ENCODE assay signal across 8 mouse cellular contexts in genomic region chr19:6830556-6831316, GRCm38 (mm10). TPM values are rescaled to one million over a fixed set of nuclear protein-coding genes. Genes with fewer than 3 reads are reported as not detected.
DNase-seq lines count a peak whose midpoint lies in the region; ATAC-seq and TF ChIP-seq lines count a peak whose summit lies in the region.

No protein-coding gene starts in this region.

- peaks cover 14% of the 10 kb centered on the region; the same call in 1 of the 2 replicates for H3K4me1 ChIP-seq in intestine, embryonic 15.5 days (replicated peaks)
- peaks cover 9% of the 10 kb centered on the region; the same call in 1 of the 2 replicates for H3K4me1 ChIP-seq in intestine, embryonic 16.5 days (ENCODE audit: control insufficient read depth, insufficient read depth, low read length)
- no peaks in the 10 kb centered on the region for H3K4me1 ChIP-seq in cortical plate, adult 2 months (ENCODE audit: control insufficient read depth, insufficient read depth, low read length)
- peaks cover 21% of the 10 kb centered on the region for H3K4me1 ChIP-seq in forebrain, embryonic 16.5 days (replicated peaks; ENCODE audit: control insufficient read depth, insufficient read depth, low read length)
- peaks cover 26% of the 10 kb centered on the region for H3K4me1 ChIP-seq in midbrain, embryonic 13.5 days (replicated peaks)

- ATAC-seq in intestine, embryonic 15.5 days: no peak
- ATAC-seq in intestine, embryonic 16.5 days: no peak
- peak; percentile 32; the same call in 1 of the 2 replicates for ATAC-seq in forebrain, embryonic 16.5 days
- peak; percentile 24; the same call in 1 of the 2 replicates for ATAC-seq in midbrain, embryonic 13.5 days
- no peak for ATAC-seq in activated CD4-positive, CD25-positive, alpha-beta regulatory T cell, adult 4 months

- peak overlapping the region; percentile 2; the same call in 1 of the 2 replicates for H3K4me3 ChIP-seq in intestine, embryonic 15.5 days (replicated peaks)
- H3K4me3 ChIP-seq in intestine, embryonic 16.5 days (ENCODE audit: low read length): no peak overlapping the region
- H3K4me3 ChIP-seq in cortical plate, adult 2 months (ENCODE audit: insufficient read depth, low read length): peak overlapping the region; percentile 3
- H3K4me3 ChIP-seq in forebrain, embryonic 16.5 days (replicated peaks; ENCODE audit: low read length): peak overlapping the region; percentile 49
- H3K4me3 ChIP-seq in midbrain, embryonic 13.5 days (replicated peaks): peak overlapping the region; percentile 41

- DNase-seq in MN1 (ENCODE audit: low spot score): no peak
- no peak for DNase-seq in frontal cortex, adult 2 months (ENCODE audit: extremely low spot score in 1 of 2, low spot score in 1 of 2)

- no peak overlapping the region for H3K9ac ChIP-seq in intestine, embryonic 15.5 days
- H3K9ac ChIP-seq in intestine, embryonic 16.5 days (ENCODE audit: low read depth, low read length): no peak overlapping the region; the same call in 1 of the 2 replicates
- peak overlapping the region; percentile 59 for H3K9ac ChIP-seq in forebrain, embryonic 16.5 days (replicated peaks; ENCODE audit: low read depth, low read length)
- H3K9ac ChIP-seq in midbrain, embryonic 13.5 days (replicated peaks): peak overlapping the region; percentile 60

- H3K27ac ChIP-seq in intestine, embryonic 15.5 days: no peak overlapping the region
- no peak overlapping the region for H3K27ac ChIP-seq in intestine, embryonic 16.5 days (ENCODE audit: low read length)
- H3K27ac ChIP-seq in cortical plate, adult 2 months (ENCODE audit: insufficient read depth, low read length): no peak overlapping the region
- no peak overlapping the region for H3K27ac ChIP-seq in forebrain, embryonic 16.5 days (ENCODE audit: low read length)
- no peak overlapping the region for H3K27ac ChIP-seq in midbrain, embryonic 13.5 days

- H3K9me3 ChIP-seq in intestine, embryonic 15.5 days: no peaks in the 10 kb centered on the region
- H3K9me3 ChIP-seq in intestine, embryonic 16.5 days (ENCODE audit: control insufficient read depth, low read length): no peaks in the 10 kb centered on the region
- no peaks in the 10 kb centered on the region for H3K9me3 ChIP-seq in forebrain, embryonic 16.5 days (ENCODE audit: control insufficient read depth, low read length)
- H3K9me3 ChIP-seq in midbrain, embryonic 13.5 days: no peaks in the 10 kb centered on the region

- peaks cover 30% of the 10 kb centered on the region for H3K27me3 ChIP-seq in intestine, embryonic 15.5 days (replicated peaks)
- H3K27me3 ChIP-seq in intestine, embryonic 16.5 days (replicated peaks; ENCODE audit: control insufficient read depth, insufficient read depth, low read length): peaks cover 29% of the 10 kb centered on the region
- peaks cover 39% of the 10 kb centered on the region for H3K27me3 ChIP-seq in forebrain, embryonic 16.5 days (replicated peaks; ENCODE audit: control insufficient read depth, insufficient read depth, low read length)
- H3K27me3 ChIP-seq in midbrain, embryonic 13.5 days: peaks cover 57% of the 10 kb centered on the region

- peaks cover 15% of the 10 kb centered on the region for H3K36me3 ChIP-seq in intestine, embryonic 15.5 days
- peaks cover 9% of the 10 kb centered on the region for H3K36me3 ChIP-seq in intestine, embryonic 16.5 days (ENCODE audit: control insufficient read depth, insufficient read depth, low read length)
- H3K36me3 ChIP-seq in forebrain, embryonic 16.5 days (ENCODE audit: control insufficient read depth, insufficient read depth): no peaks in the 10 kb centered on the region
- H3K36me3 ChIP-seq in midbrain, embryonic 13.5 days: no peaks in the 10 kb centered on the region

- TF ChIP-seq POLR2A in cortical plate, adult 2 months (IDR thresholded peaks at IDR 0.05; ENCODE audit: extremely low read depth, insufficient read depth, low read length): no peak

- H3K4me2 ChIP-seq in intestine, embryonic 15.5 days (replicated peaks): peak overlapping the region; percentile 35
- H3K4me2 ChIP-seq in intestine, embryonic 16.5 days (ENCODE audit: low read depth, low read length): no peak overlapping the region
- H3K4me2 ChIP-seq in forebrain, embryonic 16.5 days (ENCODE audit: low read length): peak overlapping the region; percentile 64
- peak overlapping the region; percentile 59 for H3K4me2 ChIP-seq in midbrain, embryonic 13.5 days (replicated peaks)

- 38% methylated on average over 38 of the region's 38 CpGs for WGBS in intestine, embryonic 15.5 days
- 33% methylated on average over 38 of the region's 38 CpGs for WGBS in intestine, embryonic 16.5 days
- 5% methylated on average over 38 of the region's 38 CpGs for WGBS in forebrain, embryonic 16.5 days
- 3% methylated on average over 38 of the region's 38 CpGs for WGBS in midbrain, embryonic 13.5 days

- TF ChIP-seq CTCF in cortical plate, adult 2 months (IDR thresholded peaks at IDR 0.05; ENCODE audit: extremely low read depth, insufficient read depth, low read length): no peak

RNA-seq across cellular contexts. Expression of gene Rps6ka4, which starts 9.7 kb away (rescaled TPM):
- polyA plus RNA-seq in intestine, embryonic 15.5 days (2015; fragmentation: Nextera tagmentation; extraction: Ambion mirVana): 20.8 and 21.0 TPM in 2 replicates
- polyA plus RNA-seq in intestine, embryonic 16.5 days (2015; fragmentation: Nextera tagmentation; extraction: Ambion mirVana): 20.5 and 20.7 TPM in 2 replicates
- 39.3 and 39.9 TPM in 2 replicates for polyA plus RNA-seq in cortical plate, adult 2 months (2012; rRNA removed)
- 9.4 and 9.7 TPM in 2 replicates for polyA plus RNA-seq in forebrain, embryonic 16.5 days (2015; fragmentation: Nextera tagmentation; extraction: Ambion mirVana)
- 4.9 and 5.4 TPM in 2 replicates for polyA plus RNA-seq in midbrain, embryonic 13.5 days (2015; fragmentation: Nextera tagmentation; extraction: Ambion mirVana)
- polyA plus RNA-seq in activated CD4-positive, CD25-positive, alpha-beta regulatory T cell, adult 4 months (2017; shearing (Covaris generic)): 1 to 10 TPM; 6.2 to 9.2 TPM
- polyA plus RNA-seq in frontal cortex, adult 2 months (2012; rRNA removed): 34.1 and 36.9 TPM in 2 replicates

RNA-seq across cellular contexts. Expression of gene Ccdc88b, which starts 27.3 kb away (rescaled TPM):
- 1.4 and 1.5 TPM in 2 replicates for polyA plus RNA-seq in intestine, embryonic 15.5 days (2015; fragmentation: Nextera tagmentation; extraction: Ambion mirVana)
- polyA plus RNA-seq in intestine, embryonic 16.5 days (2015; fragmentation: Nextera tagmentation; extraction: Ambion mirVana): 1.1 and 1.3 TPM in 2 replicates
- polyA plus RNA-seq in cortical plate, adult 2 months (2012; rRNA removed): 1.9 and 4.0 TPM in 2 replicates
- 0.68 and 1.1 TPM in 2 replicates for polyA plus RNA-seq in forebrain, embryonic 16.5 days (2015; fragmentation: Nextera tagmentation; extraction: Ambion mirVana)
- polyA plus RNA-seq in midbrain, embryonic 13.5 days (2015; fragmentation: Nextera tagmentation; extraction: Ambion mirVana): 0.22 and 0.51 TPM in 2 replicates
- polyA plus RNA-seq in activated CD4-positive, CD25-positive, alpha-beta regulatory T cell, adult 4 months (2017; shearing (Covaris generic)): 1 to 10 TPM; 3.8 to 6.5 TPM
- polyA plus RNA-seq in frontal cortex, adult 2 months (2012; rRNA removed): 2.5 and 3.8 TPM in 2 replicates

Comparison
In these comparisons a context has a peak if more than half of its experiments do, and no peak if none do; other contexts are left out.
1. ATAC-seq: peak in forebrain, embryonic 16.5 days (single experiment) and midbrain, embryonic 13.5 days (single experiment); none in intestine, embryonic 15.5 days (single experiment), intestine, embryonic 16.5 days (single experiment) and activated CD4-positive, CD25-positive, alpha-beta regulatory T cell, adult 4 months (single experiment).
2. H3K9ac ChIP-seq: peak in forebrain, embryonic 16.5 days (single experiment) and midbrain, embryonic 13.5 days (single experiment); none in intestine, embryonic 15.5 days (single experiment) and intestine, embryonic 16.5 days (single experiment).